Mouse (Mus musculus): ENCODE measurements at regions not wholly inside any gene's neighbourhood (a gene's known extent, or its start where the extent isn't known, plus 50 kb on each side); places are given as distances from the start of the nearest gene placed in this dataset.

DNA sequence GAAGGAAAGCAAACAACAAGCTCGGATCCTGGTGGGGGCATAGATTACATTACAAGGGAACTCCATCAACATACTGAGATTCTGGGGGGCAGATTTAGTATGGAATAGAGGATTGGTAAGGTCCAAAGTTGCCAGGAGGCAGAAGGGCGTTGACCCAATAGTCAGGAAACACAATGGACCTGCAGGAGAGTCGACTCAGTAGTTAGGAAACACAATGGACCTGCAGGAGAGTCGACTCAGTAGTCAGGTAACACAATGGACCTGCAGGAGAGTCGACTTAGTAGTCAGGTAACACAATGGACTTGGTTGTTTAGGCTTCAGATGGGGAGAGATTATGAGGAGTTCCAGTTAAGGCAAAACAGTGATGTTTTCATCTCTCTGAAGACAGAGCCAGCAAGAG, 81.1 kb upstream of the Trpc6 start:
- TF ChIP-seq GATA1 (IDR thresholded peaks at IDR 0.05; ENCODE audit: borderline replicate concordance, low read length), result no peak
- no peak for TF ChIP-seq FLI1 (IDR thresholded peaks at IDR 0.05; ENCODE audit: low read length)
